Mouse (Mus musculus): ENCODE data around the gene Olfr1496. TPM values are rescaled to one million over a fixed set of nuclear protein-coding genes. Genes with fewer than 3 reads are reported as not detected.

The Olfr1496 gene
- not detected for polyA plus RNA-seq (2015; fragmentation: Illumina TruSeq; extraction: RNeasy Lipid Tissue Mini Kit (QIAGEN cat#74804); ENCODE audit: insufficient read depth, low read depth, low replicate concordance)

GRCm38 (mm10) chr19:13777578-13777977 lies at the start of gene Olfr1496:
Gene Olfr1496, plus strand, starts transcription at chr19:13777878.

DNA sequence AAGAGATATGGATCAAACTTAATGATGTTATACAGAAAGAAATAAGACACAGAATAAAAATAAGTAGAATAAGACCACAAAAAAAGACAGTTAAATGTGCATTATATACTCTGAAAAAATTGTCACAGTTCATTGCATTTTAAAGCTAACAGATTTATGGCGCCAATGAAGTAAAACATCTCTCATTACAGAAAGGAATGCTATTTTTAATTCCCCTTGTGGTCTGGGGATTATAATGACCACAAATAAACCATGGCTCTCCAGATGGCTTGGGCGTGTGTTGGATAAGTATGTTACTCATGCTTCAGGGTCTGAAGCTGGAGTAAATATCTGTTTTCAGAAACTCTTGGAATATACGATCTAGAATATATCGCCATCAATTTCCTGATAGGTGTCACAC lies 38.2 kb upstream of the Olfr1496 start, which contains the start of gene Olfr1494:
Gene Olfr1494 (plus strand): TSS at position 301 of the 400 bp plus-strand sequence.

DNA sequence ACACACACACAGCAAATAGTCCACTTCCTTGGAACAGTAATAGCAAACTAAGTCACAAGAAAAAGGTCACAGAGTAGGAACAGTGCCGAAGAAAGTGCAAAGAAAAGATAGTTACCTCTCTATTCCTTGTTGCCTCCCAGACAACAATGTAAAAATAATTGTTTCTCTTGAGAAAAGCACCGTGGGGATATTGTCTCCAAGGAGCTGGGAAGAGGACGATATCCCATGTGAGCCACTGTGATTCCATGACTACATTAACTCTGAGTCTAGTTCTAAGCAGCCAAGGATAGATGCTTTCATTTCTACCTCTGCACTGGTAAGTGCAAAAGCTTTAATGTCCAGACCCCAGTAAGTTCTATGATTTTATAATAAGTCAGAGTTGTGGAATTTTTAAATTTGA lies 13.4 kb upstream of the Olfr1496 start, which contains the start of gene Olfr1495:
Gene Olfr1495 (plus strand): TSS at position 301 of the 400 bp plus-strand sequence.

GRCm38 (mm10) chr19:13798102-13798501 lies 20.4 kb downstream of the Olfr1496 start, which contains the start of gene Olfr1497:
Gene Olfr1497, minus strand, starts transcription at chr19:13798202.

GRCm38 (mm10) chr19:13819347-13819746 lies 41.7 kb downstream of the Olfr1496 start, which contains the start of gene Olfr1499:
Gene Olfr1499, minus strand, starts transcription at chr19:13819447.

DNA sequence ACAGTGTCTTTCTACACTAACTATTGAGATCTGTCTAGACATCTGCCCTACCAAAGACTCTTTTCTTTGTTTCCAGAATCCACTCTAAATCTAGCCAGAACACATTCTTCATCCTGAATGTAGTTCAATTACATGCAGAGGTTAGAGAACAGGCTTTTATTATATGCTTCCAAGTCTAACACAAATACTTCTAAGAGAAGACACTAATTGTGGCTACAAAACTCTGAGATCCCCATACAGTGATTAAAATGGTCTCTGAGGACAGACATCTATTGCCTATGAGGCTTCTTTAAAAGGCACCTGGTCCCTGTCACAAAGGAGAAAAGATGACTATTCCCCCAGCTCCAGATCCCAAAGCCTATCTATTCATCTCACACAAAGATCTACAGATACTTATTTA lies 52.7 kb downstream of the Olfr1496 start, which contains the start of gene Olfr1500:
Gene Olfr1500 (minus strand): TSS at position 101 of the 400 bp plus-strand sequence.

Other genes starting within 250 kb of the Olfr1496 start
- gene Olfr1480, start 250.0 kb upstream of the Olfr1496 start, polyA plus RNA-seq (2015; fragmentation: Illumina TruSeq; extraction: RNeasy Lipid Tissue Mini Kit (QIAGEN cat#74804); ENCODE audit: insufficient read depth, low read depth, low replicate concordance): not detected
- gene Olfr1484, start 194.4 kb upstream of the Olfr1496 start, polyA plus RNA-seq (2015; fragmentation: Illumina TruSeq; extraction: RNeasy Lipid Tissue Mini Kit (QIAGEN cat#74804); ENCODE audit: insufficient read depth, low read depth, low replicate concordance): not detected
- gene Olfr1487, start 160.5 kb upstream of the Olfr1496 start, polyA plus RNA-seq (2015; fragmentation: Illumina TruSeq; extraction: RNeasy Lipid Tissue Mini Kit (QIAGEN cat#74804); ENCODE audit: insufficient read depth, low read depth, low replicate concordance): not detected
- gene Olfr1489, start 146.3 kb upstream of the Olfr1496 start, polyA plus RNA-seq (2015; fragmentation: Illumina TruSeq; extraction: RNeasy Lipid Tissue Mini Kit (QIAGEN cat#74804); ENCODE audit: insufficient read depth, low read depth, low replicate concordance): not detected
- not detected for gene Olfr1490, start 126.8 kb upstream of the Olfr1496 start, polyA plus RNA-seq (2015; fragmentation: Illumina TruSeq; extraction: RNeasy Lipid Tissue Mini Kit (QIAGEN cat#74804); ENCODE audit: insufficient read depth, low read depth, low replicate concordance)
- not detected for gene Olfr1491, start 80.6 kb upstream of the Olfr1496 start, polyA plus RNA-seq (2015; fragmentation: Illumina TruSeq; extraction: RNeasy Lipid Tissue Mini Kit (QIAGEN cat#74804); ENCODE audit: insufficient read depth, low read depth, low replicate concordance)
- not detected for gene Olfr1493-ps1, start 54.6 kb upstream of the Olfr1496 start, polyA plus RNA-seq (2015; fragmentation: Illumina TruSeq; extraction: RNeasy Lipid Tissue Mini Kit (QIAGEN cat#74804); ENCODE audit: insufficient read depth, low read depth, low replicate concordance)
- gene Olfr1494, start 38.1 kb upstream of the Olfr1496 start, polyA plus RNA-seq (2015; fragmentation: Illumina TruSeq; extraction: RNeasy Lipid Tissue Mini Kit (QIAGEN cat#74804); ENCODE audit: insufficient read depth, low read depth, low replicate concordance): not detected
- not detected for gene Olfr1495, start 13.3 kb upstream of the Olfr1496 start, polyA plus RNA-seq (2015; fragmentation: Illumina TruSeq; extraction: RNeasy Lipid Tissue Mini Kit (QIAGEN cat#74804); ENCODE audit: insufficient read depth, low read depth, low replicate concordance)
- not detected for gene Olfr1497, start 20.3 kb downstream of the Olfr1496 start, polyA plus RNA-seq (2015; fragmentation: Illumina TruSeq; extraction: RNeasy Lipid Tissue Mini Kit (QIAGEN cat#74804); ENCODE audit: insufficient read depth, low read depth, low replicate concordance)
- not detected for gene Olfr1499, start 41.6 kb downstream of the Olfr1496 start, polyA plus RNA-seq (2015; fragmentation: Illumina TruSeq; extraction: RNeasy Lipid Tissue Mini Kit (QIAGEN cat#74804); ENCODE audit: insufficient read depth, low read depth, low replicate concordance)
- gene Olfr1500, start 52.6 kb downstream of the Olfr1496 start, polyA plus RNA-seq (2015; fragmentation: Illumina TruSeq; extraction: RNeasy Lipid Tissue Mini Kit (QIAGEN cat#74804); ENCODE audit: insufficient read depth, low read depth, low replicate concordance): not detected
- not detected for gene Olfr1501, start 72.8 kb downstream of the Olfr1496 start, polyA plus RNA-seq (2015; fragmentation: Illumina TruSeq; extraction: RNeasy Lipid Tissue Mini Kit (QIAGEN cat#74804); ENCODE audit: insufficient read depth, low read depth, low replicate concordance)
- gene Olfr1502, start 83.9 kb downstream of the Olfr1496 start, polyA plus RNA-seq (2015; fragmentation: Illumina TruSeq; extraction: RNeasy Lipid Tissue Mini Kit (QIAGEN cat#74804); ENCODE audit: insufficient read depth, low read depth, low replicate concordance): not detected
- not detected for gene Olfr1504, start 120.0 kb downstream of the Olfr1496 start, polyA plus RNA-seq (2015; fragmentation: Illumina TruSeq; extraction: RNeasy Lipid Tissue Mini Kit (QIAGEN cat#74804); ENCODE audit: insufficient read depth, low read depth, low replicate concordance)
- gene Olfr1505, start 135.7 kb downstream of the Olfr1496 start, polyA plus RNA-seq (2015; fragmentation: Illumina TruSeq; extraction: RNeasy Lipid Tissue Mini Kit (QIAGEN cat#74804); ENCODE audit: insufficient read depth, low read depth, low replicate concordance): not detected

Data from pancreas, adult 10 weeks (tissue).